Mouse (Mus musculus) kidney, adult 9 months (tissue): ENCODE measurements at regions not wholly inside any gene's neighbourhood (a gene's known extent, or its start where the extent isn't known, plus 50 kb on each side); places are given as distances from the start of the nearest gene placed in this dataset.

ENCODE experiments used
- DNase-seq: peaks from one replicate; pipeline ENCODE4 v3.0.0; 2022

GRCm38 (mm10) chr4:33595763-33596162 lies 285.7 kb downstream of the Rngtt start:
- DNase-seq = no peak

GRCm38 (mm10) chr4:33599966-33600365 lies 289.9 kb downstream of the Rngtt start:
- no peak for DNase-seq

- DNase-seq = no peak
Observed at GRCm38 (mm10) chr4:33600805-33601204, 290.7 kb downstream of the Rngtt start.

GRCm38 (mm10) chr4:33604636-33605035 lies 294.5 kb downstream of the Rngtt start:
- no peak for DNase-seq

- no peak for DNase-seq
Observed at GRCm38 (mm10) chr4:33639821-33640575, 284.4 kb upstream of the Cnr1 start.

- DNase-seq = no peak
Observed at GRCm38 (mm10) chr4:33640576-33641255, 283.7 kb upstream of the Cnr1 start.

- no peak for DNase-seq
Observed at GRCm38 (mm10) chr4:33641883-33642282, 282.5 kb upstream of the Cnr1 start.

- no peak for DNase-seq
Observed at GRCm38 (mm10) chr4:33642526-33642925, 281.9 kb upstream of the Cnr1 start.

GRCm38 (mm10) chr4:33645217-33645616 lies 279.2 kb upstream of the Cnr1 start:
- DNase-seq = no peak

GRCm38 (mm10) chr4:33651292-33651691 lies 273.1 kb upstream of the Cnr1 start:
- peak; percentile 17 for DNase-seq

GRCm38 (mm10) chr4:33659766-33660165 lies 264.6 kb upstream of the Cnr1 start:
- no peak for DNase-seq

GRCm38 (mm10) chr4:33660553-33660952 lies 263.8 kb upstream of the Cnr1 start:
- no peak for DNase-seq

- DNase-seq = no peak
Observed at GRCm38 (mm10) chr4:33661862-33662261, 262.5 kb upstream of the Cnr1 start.

GRCm38 (mm10) chr4:33662965-33663364 lies 261.4 kb upstream of the Cnr1 start:
- DNase-seq = no peak

GRCm38 (mm10) chr4:33663616-33664473 lies 260.5 kb upstream of the Cnr1 start:
- no peak for DNase-seq

GRCm38 (mm10) chr4:33664474-33664822 lies 259.9 kb upstream of the Cnr1 start:
- no peak for DNase-seq

- DNase-seq = no peak
Observed at GRCm38 (mm10) chr4:33665250-33665873, 259.0 kb upstream of the Cnr1 start.

GRCm38 (mm10) chr4:33668431-33668830 lies 256.0 kb upstream of the Cnr1 start:
- DNase-seq = no peak

- no peak for DNase-seq
Observed at GRCm38 (mm10) chr4:33675044-33675443, 249.3 kb upstream of the Cnr1 start.

- no peak for DNase-seq
Observed at GRCm38 (mm10) chr4:33679351-33679750, 245.0 kb upstream of the Cnr1 start.

GRCm38 (mm10) chr4:33686135-33686534 lies 238.3 kb upstream of the Cnr1 start:
- no peak for DNase-seq

GRCm38 (mm10) chr4:33687434-33687833 lies 237.0 kb upstream of the Cnr1 start:
- no peak for DNase-seq

- DNase-seq = no peak
Observed at GRCm38 (mm10) chr4:33693441-33693840, 231.0 kb upstream of the Cnr1 start.
